Mouse (Mus musculus) forebrain, embryonic 12.5 days (tissue): ENCODE measurements around the gene Helz. TPM values are rescaled to one million over a fixed set of nuclear protein-coding genes. Genes with fewer than 3 reads are reported as not detected.

ENCODE experiments used
- ATAC-seq: fragments of 200-750 bp; cut with Nextera tagmentation; 2 replicates; pipeline ENCODE4 v1.8.0; 2017; ENCODE audit warnings: moderate TSS enrichment; ENCODE audit not compliant: low FRiP score
- H3K27ac ChIP-seq: fragments of 300-500 bp; sonication (generic); 2 replicates; pipeline ENCODE4 v1.5.1; 2016; ENCODE audit warnings: mild to moderate bottlenecking
- H3K27me3 ChIP-seq: fragments of 300-500 bp; sonication (generic); 2 replicates; pipeline ENCODE4 v1.6.1; 2016; ENCODE audit warnings: mild to moderate bottlenecking
- H3K36me3 ChIP-seq: fragments of 300-500 bp; sonication (generic); replicated peaks from 2 replicates; pipeline ENCODE4 v1.6.1; 2016; ENCODE audit warnings: mild to moderate bottlenecking
- H3K4me1 ChIP-seq: fragments of 300-500 bp; sonication (generic); 2 replicates; pipeline ENCODE4 v1.6.1; 2016
- H3K4me2 ChIP-seq: fragments of 300-500 bp; sonication (generic); 2 replicates; pipeline ENCODE4 v1.6.1; 2016; ENCODE audit warnings: mild to moderate bottlenecking, moderate library complexity
- H3K4me3 ChIP-seq: fragments of 300-500 bp; sonication (generic); replicated peaks from 2 replicates; pipeline ENCODE4 v1.5.1; 2016; ENCODE audit warnings: mild to moderate bottlenecking
- H3K9ac ChIP-seq: fragments of 300-500 bp; sonication (generic); 2 replicates; pipeline ENCODE4 v1.6.1; 2016; ENCODE audit warnings: mild to moderate bottlenecking
- H3K9me3 ChIP-seq: fragments of 300-500 bp; sonication (generic); 2 replicates; pipeline ENCODE4 v1.6.1; 2016
- WGBS: fragments of 180-500 bp; shearing (Covaris S2); methylation state at CpG from one replicate; pipeline ENCODE4 v1.1.7; 2016; 5-methylcytosine and 5-hydroxymethylcytosine counted together
- polyA plus RNA-seq: library from polyadenylated mRNA; unstranded; fragments of >200 nt; fragmentation: Nextera tagmentation; extraction: Ambion mirVana; gene quantifications from 2 replicates; pipeline ENCODE4 v1.2.1, GENCODE M21; 2016

The Helz gene
- polyA plus RNA-seq, 1 experiment from 2014 or later, result 21.1 TPM

GRCm38 (mm10) chr11:107662666-107663065 lies 114.9 kb downstream of the Helz start:
- Histone ChIP-seq H3K36me3 (peaks cover 69% of the 10 kb centered on the region), H3K4me2 (no peak overlapping the region), H3K4me1 (no peaks in the 10 kb centered on the region), H3K27ac (no peak overlapping the region), H3K4me3 (no peak overlapping the region), H3K27me3 (no peaks in the 10 kb centered on the region), H3K9me3 (no peaks in the 10 kb centered on the region), H3K9ac (no peak overlapping the region)
- 89% methylated on average over 5 of the region's 5 CpGs for WGBS
- no peak for ATAC-seq

- Histone ChIP-seq H3K27ac (no peak overlapping the region), H3K36me3 (peaks cover 77% of the 10 kb centered on the region), H3K9ac (no peak overlapping the region), H3K4me3 (no peak overlapping the region), H3K4me2 (no peak overlapping the region), H3K27me3 (no peaks in the 10 kb centered on the region), H3K9me3 (no peaks in the 10 kb centered on the region), H3K4me1 (no peaks in the 10 kb centered on the region)
- 86% methylated on average over 2 of the region's 2 CpGs for WGBS
- ATAC-seq, result no peak
These were observed 119.8 kb downstream of the Helz start for GRCm38 (mm10) chr11:107667542-107667941.

- H3K27me3 ChIP-seq, result no peaks in the 10 kb centered on the region
- peaks cover 75% of the 10 kb centered on the region for H3K36me3 ChIP-seq
- no peak overlapping the region for H3K9ac ChIP-seq
- WGBS, result 94% methylated on average over 6 of the region's 6 CpGs
- no peak overlapping the region for H3K27ac ChIP-seq
- H3K9me3 ChIP-seq, result no peaks in the 10 kb centered on the region
- ATAC-seq, result no peak
- no peaks in the 10 kb centered on the region for H3K4me1 ChIP-seq
- no peak overlapping the region for H3K4me2 ChIP-seq
- no peak overlapping the region for H3K4me3 ChIP-seq
These were observed 120.5 kb downstream of the Helz start for GRCm38 (mm10) chr11:107668223-107668622.

GRCm38 (mm10) chr11:107668977-107669376 lies 121.2 kb downstream of the Helz start:
- no peaks in the 10 kb centered on the region for H3K27me3 ChIP-seq
- H3K36me3 ChIP-seq, result peaks cover 75% of the 10 kb centered on the region
- H3K4me2 ChIP-seq, result no peak overlapping the region
- H3K4me3 ChIP-seq, result no peak overlapping the region
- no peak overlapping the region for H3K27ac ChIP-seq
- no peaks in the 10 kb centered on the region for H3K4me1 ChIP-seq
- no peak overlapping the region for H3K9ac ChIP-seq
- 87% methylated on average over 4 of the region's 4 CpGs for WGBS
- no peaks in the 10 kb centered on the region for H3K9me3 ChIP-seq
- ATAC-seq, result no peak

GRCm38 (mm10) chr11:107674006-107674405 lies 126.3 kb downstream of the Helz start:
- peaks cover 12% of the 10 kb centered on the region for H3K4me1 ChIP-seq
- H3K27me3 ChIP-seq, result no peaks in the 10 kb centered on the region
- no peak overlapping the region for H3K4me3 ChIP-seq
- no peak overlapping the region for H3K9ac ChIP-seq
- no peak overlapping the region for H3K4me2 ChIP-seq
- no peak overlapping the region for H3K27ac ChIP-seq
- H3K36me3 ChIP-seq, result peaks cover 53% of the 10 kb centered on the region
- no peaks in the 10 kb centered on the region for H3K9me3 ChIP-seq
- no peak for ATAC-seq
- WGBS, result 90% methylated on average over 5 of the region's 5 CpGs

GRCm38 (mm10) chr11:107674601-107675000 lies 126.9 kb downstream of the Helz start:
- 94% methylated on average over 8 of the region's 8 CpGs for WGBS
- no peak for ATAC-seq
- no peaks in the 10 kb centered on the region for H3K9me3 ChIP-seq
- H3K4me3 ChIP-seq, result no peak overlapping the region
- no peak overlapping the region for H3K9ac ChIP-seq
- peaks cover 12% of the 10 kb centered on the region for H3K4me1 ChIP-seq
- peaks cover 53% of the 10 kb centered on the region for H3K36me3 ChIP-seq
- no peak overlapping the region for H3K4me2 ChIP-seq
- no peaks in the 10 kb centered on the region for H3K27me3 ChIP-seq
- no peak overlapping the region for H3K27ac ChIP-seq

GRCm38 (mm10) chr11:107675246-107675645 lies 127.5 kb downstream of the Helz start:
- 85% methylated on average over 10 of the region's 10 CpGs for WGBS
- Histone ChIP-seq H3K27me3 (no peaks in the 10 kb centered on the region), H3K4me1 (peaks cover 12% of the 10 kb centered on the region), H3K36me3 (peaks cover 47% of the 10 kb centered on the region), H3K9ac (no peak overlapping the region), H3K9me3 (no peaks in the 10 kb centered on the region), H3K27ac (no peak overlapping the region), H3K4me3 (no peak overlapping the region), H3K4me2 (no peak overlapping the region)
- ATAC-seq, result no peak

GRCm38 (mm10) chr11:107676207-107676940 lies 128.6 kb downstream of the Helz start:
- no peak for ATAC-seq
- WGBS, result 40% methylated on average over 17 of the region's 17 CpGs
- peaks cover 37% of the 10 kb centered on the region for H3K36me3 ChIP-seq
- no peaks in the 10 kb centered on the region for H3K9me3 ChIP-seq
- peak overlapping the region; percentile 13; the same call in 1 of the 2 replicates for H3K4me2 ChIP-seq
- H3K27ac ChIP-seq, result peak overlapping the region; percentile 46; the same call in 1 of the 2 replicates
- H3K9ac ChIP-seq, result no peak overlapping the region; the same call in 1 of the 2 replicates
- H3K4me3 ChIP-seq, result no peak overlapping the region
- H3K27me3 ChIP-seq, result no peaks in the 10 kb centered on the region
- H3K4me1 ChIP-seq, result peaks cover 12% of the 10 kb centered on the region

- Histone ChIP-seq H3K4me1 (peaks cover 30% of the 10 kb centered on the region), H3K4me2 (no peak overlapping the region; the same call in 1 of the 2 replicates), H3K27me3 (no peaks in the 10 kb centered on the region), H3K9ac (peak overlapping the region; percentile 12; the same call in 1 of the 2 replicates), H3K4me3 (no peak overlapping the region), H3K27ac (peak overlapping the region; percentile 32; the same call in 1 of the 2 replicates), H3K36me3 (peaks cover 21% of the 10 kb centered on the region), H3K9me3 (no peaks in the 10 kb centered on the region)
- 32% methylated on average over 9 of the region's 9 CpGs for WGBS
- ATAC-seq, result peak; percentile 39; the same call in 1 of the 2 replicates
These were observed 135.1 kb downstream of the Helz start for GRCm38 (mm10) chr11:107682694-107683355.

- H3K4me1 ChIP-seq, result peaks cover 30% of the 10 kb centered on the region
- H3K27me3 ChIP-seq, result no peaks in the 10 kb centered on the region
- H3K9me3 ChIP-seq, result no peaks in the 10 kb centered on the region
- no peak overlapping the region for H3K4me3 ChIP-seq
- no peak overlapping the region; the same call in 1 of the 2 replicates for H3K4me2 ChIP-seq
- no peak for ATAC-seq
- H3K36me3 ChIP-seq, result peaks cover 27% of the 10 kb centered on the region
- no peak overlapping the region for H3K9ac ChIP-seq
- WGBS, result 44% methylated on average over 19 of the region's 19 CpGs
- H3K27ac ChIP-seq, result peak overlapping the region; percentile 32; the same call in 1 of the 2 replicates
These were observed 136.1 kb downstream of the Helz start for GRCm38 (mm10) chr11:107683544-107684465.

GRCm38 (mm10) chr11:107686290-107686689 lies 138.6 kb downstream of the Helz start:
- H3K9me3 ChIP-seq, result no peaks in the 10 kb centered on the region
- H3K4me1 ChIP-seq, result peaks cover 30% of the 10 kb centered on the region
- H3K4me2 ChIP-seq, result no peak overlapping the region
- no peak for ATAC-seq
- H3K36me3 ChIP-seq, result peaks cover 28% of the 10 kb centered on the region
- no peak overlapping the region for H3K4me3 ChIP-seq
- 85% methylated on average over 20 of the region's 20 CpGs for WGBS
- no peak overlapping the region for H3K9ac ChIP-seq
- H3K27ac ChIP-seq, result no peak overlapping the region
- no peaks in the 10 kb centered on the region for H3K27me3 ChIP-seq

- H3K36me3 ChIP-seq, result peaks cover 28% of the 10 kb centered on the region
- no peak overlapping the region for H3K27ac ChIP-seq
- no peak overlapping the region for H3K9ac ChIP-seq
- 95% methylated on average over 10 of the region's 10 CpGs for WGBS
- no peak for ATAC-seq
- no peak overlapping the region for H3K4me2 ChIP-seq
- H3K9me3 ChIP-seq, result no peaks in the 10 kb centered on the region
- no peak overlapping the region for H3K4me3 ChIP-seq
- no peaks in the 10 kb centered on the region for H3K27me3 ChIP-seq
- H3K4me1 ChIP-seq, result peaks cover 10% of the 10 kb centered on the region
These were observed 140.8 kb downstream of the Helz start for GRCm38 (mm10) chr11:107688480-107688879.
